Mouse (Mus musculus) adrenal gland, postnatal 36 days (tissue): ENCODE measurements at regions not wholly inside any gene's neighbourhood (a gene's known extent, or its start where the extent isn't known, plus 50 kb on each side); places are given as distances from the start of the nearest gene placed in this dataset.

ENCODE experiments used
- DNase-seq, 2 experiments: peaks; one replicate each; pipeline ENCODE4 v3.0.0; 2021; ENCODE audit warnings: mixed read lengths in 1 of 2

DNA sequence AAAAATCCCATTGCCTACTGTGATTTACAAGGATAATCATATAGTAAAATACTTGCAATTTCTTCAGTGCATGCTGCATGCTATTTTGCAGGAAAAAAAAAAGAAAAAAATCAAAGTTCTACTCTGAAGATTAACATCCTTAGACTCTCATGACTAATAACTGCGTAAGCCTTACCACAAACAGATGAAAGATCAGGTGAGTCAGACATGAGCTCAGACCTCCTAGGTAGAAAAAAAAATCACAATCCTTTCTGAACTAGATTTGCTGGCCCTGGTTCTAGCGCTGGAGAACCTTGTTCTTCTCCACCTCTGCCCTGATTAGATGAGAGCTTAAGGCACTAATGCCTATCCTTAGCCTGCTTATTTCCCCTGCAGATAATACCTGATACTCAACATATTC lies 96.1 kb upstream of the Snap25 start:
- peak in 1 of 2 experiments; percentile 13 for DNase-seq

DNA sequence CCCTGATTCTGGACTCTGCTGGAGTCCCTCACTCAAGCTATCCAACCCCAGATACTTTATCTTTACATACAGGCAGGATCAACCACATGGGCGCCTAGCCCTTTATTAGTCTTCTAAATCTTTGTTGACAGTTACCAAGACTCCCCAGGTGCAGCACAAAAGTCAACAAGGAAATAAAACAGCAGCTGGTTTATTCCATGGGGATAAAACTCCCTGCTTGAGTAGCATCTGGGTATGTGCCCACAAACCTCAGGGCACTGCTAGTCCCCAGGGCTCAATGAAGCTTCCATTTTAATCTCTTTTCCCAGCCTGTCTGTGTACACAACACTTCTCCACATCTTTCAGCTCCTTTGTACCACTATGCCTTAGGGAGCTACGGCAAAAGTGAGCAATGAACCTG lies 95.1 kb upstream of the Snap25 start:
- no peak for DNase-seq

DNA sequence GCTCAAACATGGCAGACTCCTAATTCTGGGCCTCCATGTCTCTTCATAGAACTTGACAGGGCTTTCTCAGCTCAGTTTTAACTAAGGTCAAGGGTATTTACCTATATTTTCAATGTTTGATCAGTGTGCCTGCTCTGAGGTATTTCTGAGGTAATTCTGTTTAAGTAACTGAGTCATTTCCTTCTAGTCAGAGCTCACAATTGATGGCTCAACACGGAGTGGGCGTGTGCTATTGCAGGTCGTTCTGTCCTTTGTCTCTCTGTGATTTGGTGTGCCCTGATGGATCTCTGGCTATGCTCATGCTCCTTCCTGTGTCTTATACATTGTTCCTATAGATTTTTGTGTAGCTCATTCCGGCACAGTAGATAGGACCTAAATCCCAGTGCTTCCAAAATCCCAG lies 92.9 kb upstream of the Snap25 start:
- no peak for DNase-seq

DNA sequence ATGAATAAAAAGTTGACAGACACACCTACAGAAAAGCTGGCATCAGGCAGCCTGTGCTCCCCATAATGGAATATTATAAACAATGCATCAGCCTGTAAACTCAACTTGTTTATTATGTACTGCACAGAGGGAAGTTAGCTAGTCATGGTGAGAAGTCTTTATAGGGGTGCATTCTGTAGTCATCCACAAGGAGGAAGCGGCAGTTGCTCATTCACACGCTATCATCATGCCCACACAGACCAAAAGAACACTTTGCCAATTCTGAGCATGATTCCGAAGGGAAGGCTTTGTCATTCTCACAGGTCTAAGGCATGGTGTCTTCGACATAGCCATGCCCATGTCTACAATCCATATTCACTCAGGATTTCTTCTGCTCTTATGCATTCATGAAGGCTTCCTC lies 92.3 kb upstream of the Snap25 start:
- no peak for DNase-seq

DNA sequence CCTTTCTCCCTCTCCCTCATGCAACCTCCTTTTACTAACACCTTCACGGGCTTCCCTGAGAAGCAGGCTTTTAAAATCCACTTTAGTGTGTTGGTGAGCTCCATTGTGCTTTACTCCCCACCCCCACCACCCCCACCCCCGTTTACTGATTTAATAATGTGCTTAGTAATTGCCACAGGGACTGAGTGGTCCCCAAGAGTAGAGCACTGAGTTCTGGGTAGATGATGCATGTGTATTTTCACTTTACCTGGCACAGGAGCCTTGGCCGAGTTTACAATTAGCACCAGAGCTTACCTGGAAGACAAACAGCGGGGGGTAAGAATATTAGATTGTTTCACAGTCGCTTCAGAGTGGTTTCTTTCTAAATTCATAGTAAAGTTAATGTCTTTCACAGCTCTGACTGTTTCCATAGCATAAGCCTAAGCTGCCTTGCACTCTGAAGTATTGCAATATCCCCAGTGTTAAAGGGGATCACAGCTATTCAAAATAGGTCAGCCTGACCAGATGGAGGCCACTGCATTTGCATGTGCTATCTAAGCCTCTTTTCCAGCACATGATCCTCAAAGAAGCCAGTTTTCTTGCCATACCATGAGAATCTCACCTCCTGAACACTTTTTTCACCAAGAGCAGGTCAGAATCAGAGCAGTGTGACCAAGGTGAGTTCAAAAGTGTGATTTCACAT lies 89.3 kb upstream of the Snap25 start:
- DNase-seq, result no peak

DNA sequence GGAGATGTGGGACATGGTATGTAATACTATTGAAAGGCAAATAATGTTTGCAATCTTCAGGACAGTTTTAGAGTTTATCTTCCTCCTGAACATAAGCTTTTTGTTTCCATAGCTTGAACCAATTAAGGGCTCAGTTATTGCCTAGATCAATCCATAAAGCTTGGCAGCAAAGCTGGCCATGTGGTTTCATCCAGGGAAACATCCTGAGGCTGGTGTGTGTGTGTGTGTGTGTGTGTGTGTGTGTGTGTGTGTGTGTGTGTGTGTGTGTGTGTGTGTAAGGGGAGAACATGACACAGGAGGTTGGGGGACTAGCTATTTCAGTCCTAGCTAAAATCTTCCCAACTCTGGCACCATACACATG lies 88.8 kb upstream of the Snap25 start:
- DNase-seq, result no peak

DNA sequence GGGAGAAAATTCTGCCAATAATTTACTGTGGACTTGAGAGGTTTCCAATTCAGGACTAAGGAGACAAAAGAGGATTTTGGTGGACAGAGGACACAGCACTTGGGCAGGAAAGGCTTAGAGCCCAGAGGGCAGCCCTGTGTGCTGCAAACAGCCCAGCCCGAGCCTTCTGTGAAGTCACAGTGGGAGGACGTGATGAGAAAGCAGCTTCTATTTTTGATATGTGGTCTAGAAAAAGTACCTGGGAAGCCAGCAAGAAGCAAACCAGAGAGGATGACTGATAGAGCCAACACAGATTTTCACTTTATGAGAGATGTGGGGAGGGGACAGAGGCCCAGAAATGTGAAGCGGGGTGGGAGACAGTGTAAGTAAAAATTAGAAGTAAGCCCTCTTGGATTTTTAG lies 66.3 kb upstream of the Snap25 start:
- DNase-seq, result no peak

DNA sequence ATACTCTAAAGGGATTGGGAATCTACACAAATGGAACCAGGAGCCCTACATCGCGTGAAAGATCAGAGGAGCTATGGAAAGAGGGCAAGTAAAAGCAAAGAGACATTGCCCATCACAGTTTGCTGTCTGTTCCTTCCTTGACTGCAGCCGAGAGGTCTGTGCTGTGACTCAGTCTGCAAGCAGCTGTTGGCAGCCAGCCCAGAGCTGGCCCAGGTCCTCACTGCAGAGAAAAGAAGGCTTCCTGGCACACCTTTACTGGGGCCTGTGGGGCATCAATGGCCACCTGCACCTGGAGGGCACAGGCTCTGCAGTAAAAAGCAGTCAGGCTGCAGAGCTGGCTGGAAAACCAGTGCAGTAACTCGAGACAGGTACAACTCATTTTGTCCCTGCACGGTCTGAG lies 64.6 kb upstream of the Snap25 start:
- peak; percentile 84 to 89 for DNase-seq

DNA sequence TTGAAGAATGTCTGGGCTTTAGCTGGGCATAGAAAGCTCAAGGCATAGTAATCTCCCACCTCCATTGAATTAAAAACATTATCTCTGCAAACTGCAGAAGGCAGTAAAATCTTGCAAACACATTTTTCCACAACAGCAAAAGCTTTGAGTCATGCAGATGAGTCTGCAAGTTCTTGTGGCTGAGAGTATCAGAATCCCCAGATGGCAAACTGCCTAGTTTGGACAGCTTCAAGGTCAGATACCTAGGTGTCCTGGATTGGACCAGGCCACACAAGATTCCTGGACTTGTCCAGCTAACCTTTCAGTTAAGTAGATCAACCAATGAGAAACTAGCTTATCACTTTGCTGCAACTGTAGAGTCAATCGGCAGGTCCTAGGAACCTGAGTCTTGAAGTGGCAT lies 62.5 kb upstream of the Snap25 start:
- peak; percentile 31 to 67 for DNase-seq

DNA sequence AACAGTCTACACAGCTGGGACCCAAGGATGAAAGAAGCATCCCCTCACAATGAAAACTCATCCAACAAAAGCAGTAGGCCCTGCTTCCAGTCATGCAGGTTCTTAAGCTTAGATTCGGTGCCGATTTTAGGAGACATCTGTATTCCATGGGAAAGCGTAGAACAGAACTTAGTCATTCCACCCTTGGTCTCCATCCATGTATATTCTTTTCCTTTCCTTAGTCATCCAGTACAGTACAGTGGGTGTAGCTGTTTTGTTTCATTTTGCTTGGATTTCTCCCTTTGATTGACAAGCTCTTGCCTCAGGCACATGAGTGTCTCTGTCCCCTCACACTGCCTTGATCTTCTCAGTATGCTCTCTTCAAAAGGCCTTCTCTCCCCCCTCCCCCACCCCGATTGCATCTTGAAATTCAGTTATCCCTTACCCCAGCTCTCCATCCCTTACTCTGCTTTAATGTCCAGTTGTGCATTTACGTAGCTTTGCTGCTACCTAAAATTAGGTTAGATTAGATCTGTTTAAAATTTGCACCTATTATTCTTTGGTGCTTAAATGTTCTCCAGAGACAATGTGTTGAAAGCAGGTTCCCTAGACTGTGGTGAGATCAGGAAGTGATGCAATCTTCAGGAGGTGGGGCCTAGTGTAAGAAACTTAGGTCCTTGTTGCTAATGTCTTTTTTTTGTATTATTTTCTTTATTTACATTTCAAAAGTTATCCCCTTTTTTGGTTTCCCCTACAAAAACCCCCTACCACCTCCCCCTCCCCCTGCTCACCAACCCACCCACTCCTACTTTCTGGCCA lies 60.8 kb upstream of the Snap25 start:
- no peak for DNase-seq
